Mouse (Mus musculus): ENCODE data around the gene Snx19. TPM values are rescaled to one million over a fixed set of nuclear protein-coding genes. Genes with fewer than 3 reads are reported as not detected.

The Snx19 gene
- total RNA-seq (2021): 10 to 100 TPM; 26.0 to 30.5 TPM

DNA sequence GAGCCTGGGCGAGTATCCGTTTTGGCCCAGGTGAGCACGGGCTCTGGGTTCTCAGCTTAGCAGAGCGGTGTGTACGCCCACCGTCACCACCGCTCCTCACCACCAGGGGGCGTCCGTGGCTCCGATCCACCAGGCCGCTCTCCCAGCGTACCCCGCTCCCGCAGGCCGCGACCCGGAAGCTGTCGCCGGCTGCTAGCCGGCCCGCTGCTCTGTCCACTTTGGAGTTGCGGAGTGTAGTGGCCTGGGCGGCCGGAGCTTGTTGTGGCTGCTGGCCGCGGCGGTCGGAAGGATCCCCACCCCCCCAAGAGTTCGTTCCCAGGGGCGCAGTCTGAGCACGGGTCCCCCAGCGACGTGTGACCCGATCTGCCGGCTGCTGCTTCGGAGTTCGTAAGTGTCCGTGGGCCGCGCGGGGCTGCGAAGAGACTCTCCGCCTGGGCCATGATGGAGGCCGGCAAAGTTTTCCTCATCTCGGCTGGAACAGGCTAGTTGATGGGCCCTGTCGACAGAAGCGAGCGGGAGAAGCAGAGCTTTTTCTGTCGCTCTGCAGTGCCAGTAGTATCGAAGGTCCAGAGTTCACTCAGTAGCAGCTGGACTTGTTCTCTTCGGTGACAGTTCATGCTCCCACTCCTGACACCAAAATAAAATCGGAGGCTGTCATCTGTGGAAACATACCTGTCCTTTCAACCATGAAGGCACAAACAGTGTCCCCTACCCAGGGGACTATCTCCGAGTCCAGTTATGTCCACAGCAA lies at the start of gene Snx19:
Gene Snx19 (plus strand): TSS at position 227 of the 751 bp plus-strand sequence.
- intact Hi-C loops (cut with DNase I): loop anchor here (5.0 kb wide), 1 partner anchor 655 kb away; no protein-coding TSS in a partner anchor
- DNase-seq: peak; percentile 94 to 97

GRCm38 (mm10) chr9:30400771-30401170 lies 26.1 kb upstream of the Snx19 start:
- DNase-seq: no peak
- intact Hi-C loops (cut with DNase I): no loop called here

- peak; percentile 48 to 74 for DNase-seq
- intact Hi-C loops (cut with DNase I): loop anchor here (2.0 kb wide), 1 partner anchor 762 kb away; no protein-coding TSS in a partner anchor
Observed at GRCm38 (mm10) chr9:30422940-30423339, 4.0 kb upstream of the Snx19 start.

GRCm38 (mm10) chr9:30425178-30425577 lies 1.7 kb upstream of the Snx19 start:
- intact Hi-C loops (cut with DNase I): loop anchor here (5.0 kb wide), 1 partner anchor 657 kb away; no protein-coding TSS in a partner anchor
- DNase-seq: no peak

GRCm38 (mm10) chr9:30428231-30428630 lies 1.3 kb downstream of the Snx19 start:
- intact Hi-C loops (cut with DNase I): loop anchor here (5.0 kb wide), 1 partner anchor 654 kb away; no protein-coding TSS in a partner anchor
- DNase-seq: no peak

DNA sequence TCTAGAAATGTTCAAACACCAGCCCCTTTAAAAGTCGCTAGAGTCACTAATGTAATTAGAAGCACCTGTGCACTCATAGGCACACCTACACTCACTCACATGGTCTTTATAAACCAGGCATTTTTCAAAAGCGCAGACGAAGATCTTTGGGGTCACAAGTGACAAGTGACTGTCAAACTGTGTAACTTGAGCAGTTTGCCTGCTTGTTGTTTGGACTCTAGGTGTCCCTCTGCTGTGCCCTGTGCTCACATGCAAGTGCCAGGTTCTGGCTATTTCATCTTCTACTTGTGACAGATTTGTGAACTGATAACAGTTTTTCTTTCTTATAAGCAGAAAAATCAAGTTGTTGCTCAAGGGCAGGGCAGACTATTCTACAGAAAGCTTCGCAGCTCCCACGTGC lies 3.5 kb downstream of the Snx19 start:
- no peak for DNase-seq
- intact Hi-C loops (cut with DNase I): no loop called here

GRCm38 (mm10) chr9:30431909-30432308 lies 5.0 kb downstream of the Snx19 start:
- intact Hi-C loops (cut with DNase I): no loop called here
- DNase-seq: no peak

DNA sequence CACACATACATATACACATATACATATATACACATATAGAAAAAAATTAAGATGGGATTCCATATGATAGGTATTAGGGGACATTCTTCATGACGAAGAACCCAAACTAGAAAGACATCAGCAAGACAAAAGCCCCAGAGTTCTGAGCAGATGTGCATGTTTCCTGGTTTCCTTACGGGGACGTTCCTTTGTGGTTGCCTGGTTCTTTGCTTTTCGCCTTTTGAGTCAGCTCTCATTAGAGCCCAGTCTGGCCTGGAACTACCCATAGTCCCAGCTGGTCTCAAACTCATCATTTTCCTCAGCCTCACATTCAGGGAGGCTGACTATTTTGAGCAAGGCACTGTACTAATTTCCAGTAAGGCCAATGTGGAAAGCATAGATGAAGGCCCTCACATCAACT lies 7.0 kb downstream of the Snx19 start:
- intact Hi-C loops (cut with DNase I): no loop called here
- DNase-seq: no peak

GRCm38 (mm10) chr9:30435902-30436585 lies 9.1 kb downstream of the Snx19 start:
- intact Hi-C loops (cut with DNase I): no loop called here

DNA sequence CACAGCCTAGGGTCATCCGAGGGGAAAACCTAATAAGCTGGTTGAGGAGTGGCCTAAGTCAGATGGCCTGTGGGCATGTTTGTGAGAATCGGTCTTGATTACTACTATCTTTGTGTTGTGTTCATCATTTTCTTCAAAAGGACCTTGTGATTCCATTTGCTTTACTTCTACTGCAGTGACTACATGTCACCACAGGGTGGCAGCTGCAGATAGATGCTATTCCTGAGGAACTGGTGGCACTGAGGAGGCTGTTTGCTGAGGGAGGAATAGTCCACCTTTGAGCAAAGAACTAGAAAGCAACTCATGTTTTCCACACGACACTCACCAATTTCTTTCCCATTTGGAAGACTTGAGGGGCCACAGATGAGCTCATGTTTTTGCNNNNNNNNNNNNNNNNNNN lies 11.6 kb downstream of the Snx19 start:
- intact Hi-C loops (cut with DNase I): no loop called here

More at GRCm38 (mm10) chr9:30435902-30436585, 9.1 kb downstream of the Snx19 start:
- no peak for DNase-seq

DNA sequence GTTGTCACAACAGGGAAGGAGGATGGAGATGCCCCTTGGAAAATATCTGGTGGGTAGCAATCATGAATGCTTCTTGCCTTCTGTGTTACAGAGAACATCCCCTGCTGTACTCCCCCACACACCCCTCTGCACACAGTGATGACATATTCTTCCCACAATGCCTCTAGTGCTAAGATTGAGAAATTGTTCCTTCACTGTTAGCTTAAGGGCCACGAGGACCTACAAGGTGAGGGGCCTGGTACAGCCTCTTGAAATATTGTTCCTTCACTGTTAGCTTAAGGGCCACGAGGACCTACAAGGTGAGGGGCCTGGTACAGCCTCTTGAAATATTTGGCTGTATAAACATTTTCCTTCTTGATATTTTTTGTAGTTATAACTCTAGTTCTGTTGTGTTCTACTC lies 14.9 kb downstream of the Snx19 start:
- DNase-seq: no peak
- intact Hi-C loops (cut with DNase I): no loop called here

More for the DNA sequence above, 11.6 kb downstream of the Snx19 start:
- peak; percentile 48 to 64 for DNase-seq

DNA sequence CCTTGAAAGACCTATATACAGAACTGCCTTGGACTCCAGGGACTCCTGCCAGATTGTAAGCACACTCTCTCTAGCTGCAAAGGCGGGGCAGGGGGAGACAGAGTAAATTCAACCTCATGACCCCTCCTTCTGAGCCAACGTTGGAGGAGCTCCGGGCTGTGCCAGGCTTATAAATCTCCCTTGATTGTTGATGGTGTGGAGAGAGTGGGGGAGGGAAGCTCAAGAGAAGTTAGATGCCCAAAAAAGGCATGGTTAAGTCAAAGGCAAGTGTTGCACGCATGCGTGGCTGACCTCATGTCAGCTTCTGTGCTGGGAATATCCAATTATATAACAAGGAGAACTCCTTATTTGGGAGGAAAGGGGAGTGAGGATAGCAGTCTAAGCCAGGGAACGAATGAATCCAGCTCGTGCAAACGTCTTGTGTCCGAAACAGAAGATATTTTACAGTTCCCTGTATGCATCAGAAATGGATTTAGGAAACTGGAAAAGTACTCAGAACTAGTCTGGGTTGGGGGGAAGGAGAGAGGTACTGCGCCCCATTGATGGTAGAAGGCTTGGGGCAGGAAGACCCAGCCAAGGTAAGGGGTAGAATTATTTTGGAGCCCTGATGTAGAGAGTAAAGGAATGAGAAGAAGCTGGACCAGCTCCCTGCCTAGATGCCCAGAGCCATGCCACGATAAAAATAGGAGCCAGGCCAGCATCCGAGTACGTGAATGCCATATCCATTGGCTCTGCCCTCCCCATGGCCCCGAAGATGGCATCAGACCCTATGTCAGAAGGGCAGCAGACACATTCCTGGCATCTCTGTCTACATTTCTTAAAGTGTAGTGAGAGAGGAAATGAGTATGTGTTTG lies 18.6 kb downstream of the Snx19 start:
- intact Hi-C loops (cut with DNase I): loop anchor here (2.0 to 5.0 kb wide), 2 partner anchors 495 to 637 kb away; no protein-coding TSS in a partner anchor
- peak; percentile 84 to 89 for DNase-seq

DNA sequence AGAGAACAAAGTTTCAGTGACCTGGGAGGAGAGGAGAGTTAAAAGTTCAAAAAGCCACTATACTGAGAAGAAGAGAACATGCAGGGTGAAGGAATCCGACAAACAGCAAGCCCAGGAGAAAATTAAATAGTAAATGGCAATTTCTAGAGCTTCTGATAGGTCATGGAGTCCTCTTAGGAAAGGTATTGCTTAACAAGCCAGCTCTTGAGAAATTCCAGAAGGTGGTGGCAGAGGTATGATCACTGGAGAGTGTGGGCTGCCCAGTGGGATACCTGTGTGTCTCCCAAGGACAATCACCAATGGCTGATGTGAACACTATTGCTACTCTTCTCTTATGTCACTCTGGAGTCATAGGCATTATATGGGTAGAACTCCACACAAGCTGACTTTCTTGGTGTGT lies 19.2 kb downstream of the Snx19 start:
- intact Hi-C loops (cut with DNase I): loop anchor here (2.0 to 5.0 kb wide), 2 partner anchors 495 to 636 kb away; no protein-coding TSS in a partner anchor
- DNase-seq: no peak

DNA sequence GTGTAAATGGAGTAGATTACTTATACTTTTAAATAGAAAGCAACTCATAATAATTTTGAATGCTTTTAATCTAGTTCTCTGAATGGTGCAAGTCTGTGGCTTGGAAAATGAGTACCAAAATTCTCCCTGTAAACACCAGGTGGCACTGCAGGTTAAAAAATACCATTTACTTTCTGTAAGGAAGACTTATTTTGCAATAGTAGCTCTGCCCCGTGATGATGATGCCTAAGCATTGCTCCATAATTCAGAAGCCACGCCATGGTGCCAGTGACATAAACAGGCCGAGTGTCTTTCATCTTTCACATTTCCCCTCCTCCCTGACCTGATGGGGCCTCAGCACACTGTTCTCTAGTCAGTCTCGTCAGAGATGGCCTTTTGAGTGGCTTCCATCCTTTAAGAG lies 21.6 kb downstream of the Snx19 start:
- DNase-seq: peak; percentile 66 to 80
- intact Hi-C loops (cut with DNase I): loop anchor here (1.0 to 5.0 kb wide), 2 partner anchors 32 to 634 kb away; no protein-coding TSS in a partner anchor

- intact Hi-C loops (cut with DNase I): loop anchor here (5.0 kb wide), 1 partner anchor 632 kb away; no protein-coding TSS in a partner anchor
- no peak for DNase-seq
Observed at GRCm38 (mm10) chr9:30449862-30450261, 23.0 kb downstream of the Snx19 start.

GRCm38 (mm10) chr9:30450834-30451233 lies 23.9 kb downstream of the Snx19 start:
- no peak for DNase-seq
- intact Hi-C loops (cut with DNase I): no loop called here

DNA sequence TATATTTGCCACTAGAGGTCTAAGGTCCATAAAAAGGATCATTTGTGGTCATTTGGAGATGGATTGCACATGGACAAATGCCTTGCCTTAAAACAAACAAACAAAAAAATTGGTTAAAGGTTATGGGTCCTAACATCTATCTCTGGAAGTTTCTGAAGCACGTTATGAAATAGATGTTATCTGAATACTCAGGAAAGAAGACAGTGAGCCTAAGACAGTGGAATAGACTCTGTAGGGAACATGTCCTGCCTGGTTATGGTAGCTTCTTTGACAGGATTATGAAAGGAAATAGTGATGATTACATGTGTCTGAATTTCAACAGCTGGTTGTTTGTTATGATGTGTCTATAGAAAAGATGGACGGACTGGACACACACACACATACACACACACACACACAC lies 27.6 kb downstream of the Snx19 start:
- intact Hi-C loops (cut with DNase I): no loop called here
- DNase-seq: no peak

- intact Hi-C loops (cut with DNase I): no loop called here
- no peak for DNase-seq
Observed at GRCm38 (mm10) chr9:30456250-30456649, 29.3 kb downstream of the Snx19 start.

DNA sequence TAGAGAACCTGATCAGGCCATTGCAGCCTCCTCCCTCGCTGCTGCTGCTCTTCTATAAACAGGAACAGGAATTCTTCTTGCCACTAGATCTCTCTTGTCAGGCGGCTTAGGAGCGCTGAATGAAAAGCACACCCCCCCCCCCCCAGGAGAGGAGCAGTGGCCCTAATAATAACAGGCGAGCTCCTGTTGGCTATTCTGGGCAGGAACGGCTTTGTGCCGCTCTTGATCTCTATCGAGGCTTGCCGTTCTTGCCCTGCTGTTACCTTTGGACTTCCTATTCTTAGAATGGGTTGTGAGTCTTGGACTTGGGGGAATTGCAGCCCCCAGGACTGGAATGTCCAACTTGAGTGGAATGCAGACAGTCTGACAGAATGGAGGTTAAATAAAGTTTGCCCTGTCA lies 33.6 kb downstream of the Snx19 start:
- peak; percentile 36 to 54 for DNase-seq

GRCm38 (mm10) chr9:30464661-30465060 lies 37.8 kb downstream of the Snx19 start:
- DNase-seq: peak in 1 of 2 experiments; percentile 48
- intact Hi-C loops (cut with DNase I): no loop called here

More for the DNA sequence above, 33.6 kb downstream of the Snx19 start:
- intact Hi-C loops (cut with DNase I): no loop called here
